In the genomic region with DNA sequence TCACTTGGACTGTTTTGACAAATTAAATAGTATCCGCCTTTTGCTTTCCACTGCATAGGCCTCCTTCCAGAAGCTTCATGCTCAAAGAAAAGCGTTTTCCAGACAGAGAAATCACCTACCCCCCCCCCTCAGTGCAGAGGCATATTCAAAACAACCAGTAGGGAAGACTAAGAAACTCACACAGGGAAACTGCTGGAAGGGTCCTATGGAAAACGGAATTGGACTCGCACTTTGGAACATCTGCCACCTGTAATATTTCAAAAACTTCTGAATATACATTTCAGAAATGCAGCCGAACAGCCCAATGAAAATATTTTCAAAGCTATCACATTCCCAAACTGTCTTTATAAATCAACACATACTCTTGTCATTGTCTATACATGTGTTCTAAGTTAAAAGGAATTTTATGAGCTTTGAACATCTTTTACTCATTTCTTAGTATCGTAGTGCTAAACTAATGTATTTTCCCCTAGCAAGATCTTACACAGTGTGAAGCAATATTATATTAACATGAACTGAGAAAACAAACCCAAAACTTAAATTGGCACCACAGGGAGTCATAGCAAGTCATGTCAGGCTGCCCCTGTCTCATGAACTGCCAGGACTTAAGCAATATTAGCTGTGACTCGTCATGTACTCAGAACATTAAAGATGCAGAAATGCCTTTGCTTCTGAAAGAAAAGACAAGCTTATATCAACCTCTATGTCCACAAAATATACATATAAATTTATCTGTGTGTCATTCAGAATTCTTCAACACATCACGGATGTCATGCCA, we compare ENCODE assay signal across 21 mouse cellular contexts.
"Had no signal": no experiment of that assay in that cellular context is flagged by ENCODE, and none has a peak within 500 bp of the region (broad histone marks: within the 10 kb centered on the region; RNA-seq: fewer than 3 reads in every experiment).

No protein-coding gene starts in this region.

- H3K9ac ChIP-seq: liver, embryonic 14.5 days; liver, postnatal 0 days; lung, embryonic 14.5 days; neural tube, embryonic 12.5 days; neural tube, embryonic 15.5 days had no signal

- ATAC-seq: liver, postnatal 0 days had no signal

- H3K36me3 ChIP-seq: neural tube, embryonic 12.5 days; neural tube, embryonic 15.5 days had no signal

- H3K27me3 ChIP-seq: neural tube, embryonic 12.5 days had no signal

- H3K4me1 ChIP-seq: neural tube, embryonic 12.5 days; neural tube, embryonic 15.5 days had no signal

- DNase-seq: kidney, adult 2 months; kidney, postnatal 14 days; kidney, postnatal 4 days; layer of hippocampus, adult 9-11 months; liver, postnatal 0 days; lung, embryonic 14.5 days; lung, postnatal 10 days; lung, postnatal 4 days; midbrain, embryonic 14.5 days; right cerebral cortex, adult 18-20 months; right cerebral cortex, postnatal 14 days; right cerebral cortex, postnatal 4 days; thymus, adult 2 months; thymus, postnatal 14 days; thymus, postnatal 4 days had no signal

- H3K27ac ChIP-seq: liver, embryonic 14.5 days; neural tube, embryonic 12.5 days; neural tube, embryonic 15.5 days; stomach, postnatal 0 days had no signal

- H3K4me2 ChIP-seq: liver, embryonic 11.5 days; lung, embryonic 14.5 days; midbrain, embryonic 11.5 days; neural tube, embryonic 12.5 days; neural tube, embryonic 15.5 days had no signal

- H3K9me3 ChIP-seq: neural tube, embryonic 12.5 days; neural tube, embryonic 15.5 days had no signal

- H3K4me3 ChIP-seq: neural tube, embryonic 12.5 days; neural tube, embryonic 15.5 days had no signal
